Mouse (Mus musculus) hindbrain, embryonic 13.5 days (tissue): ENCODE results near the gene Cd81. TPM values are rescaled to one million over a fixed set of nuclear protein-coding genes. Genes with fewer than 3 reads are reported as not detected.

Experiments
- ATAC-seq: fragments of 200-750 bp; cut with Nextera tagmentation; 2 replicates; pipeline ENCODE4 v1.8.0; 2017; ENCODE audit warnings: moderate TSS enrichment; ENCODE audit not compliant: low FRiP score
- H3K27ac ChIP-seq: fragments of 300-500 bp; sonication (generic); 2 replicates; pipeline ENCODE4 v1.5.1; 2015; ENCODE audit warnings: inconsistent platforms, mild to moderate bottlenecking, moderate library complexity
- H3K27me3 ChIP-seq: fragments of 300-500 bp; sonication (generic); 2 replicates; pipeline ENCODE4 v1.6.1; 2015; ENCODE audit warnings: mild to moderate bottlenecking, inconsistent platforms
- H3K36me3 ChIP-seq: fragments of 300-500 bp; sonication (generic); 2 replicates; pipeline ENCODE4 v1.6.1; 2015; ENCODE audit warnings: mild to moderate bottlenecking, inconsistent platforms
- H3K4me1 ChIP-seq: fragments of 300-500 bp; sonication (generic); replicated peaks from 2 replicates; pipeline ENCODE4 v1.6.1; 2015; ENCODE audit warnings: inconsistent platforms
- H3K4me2 ChIP-seq: fragments of 300-500 bp; sonication (generic); 2 replicates; pipeline ENCODE4 v1.6.1; 2015; ENCODE audit warnings: inconsistent platforms, mild to moderate bottlenecking, moderate library complexity
- H3K4me3 ChIP-seq: fragments of 300-500 bp; sonication (generic); 2 replicates; pipeline ENCODE4 v1.5.1; 2015; ENCODE audit warnings: mild to moderate bottlenecking, inconsistent platforms
- H3K9ac ChIP-seq: fragments of 300-500 bp; sonication (generic); 2 replicates; pipeline ENCODE4 v1.6.1; 2015; ENCODE audit warnings: mild to moderate bottlenecking, inconsistent platforms
- H3K9me3 ChIP-seq: fragments of 300-500 bp; sonication (generic); 2 replicates; pipeline ENCODE4 v1.6.1; 2016; ENCODE audit warnings: inconsistent platforms
- WGBS: fragments of 180-500 bp; shearing (Covaris S2); methylation state at CpG from one replicate; pipeline ENCODE4 v1.1.7; 2015; 5-methylcytosine and 5-hydroxymethylcytosine counted together
- polyA plus RNA-seq: library from polyadenylated mRNA; unstranded; fragments of >200 nt; fragmentation: Nextera tagmentation; extraction: Ambion mirVana; gene quantifications from 2 replicates; pipeline ENCODE4 v1.2.1, GENCODE M21; 2015

Gene Cd81
- polyA plus RNA-seq, 1 experiment from 2014 or later, result 322 TPM

DNA sequence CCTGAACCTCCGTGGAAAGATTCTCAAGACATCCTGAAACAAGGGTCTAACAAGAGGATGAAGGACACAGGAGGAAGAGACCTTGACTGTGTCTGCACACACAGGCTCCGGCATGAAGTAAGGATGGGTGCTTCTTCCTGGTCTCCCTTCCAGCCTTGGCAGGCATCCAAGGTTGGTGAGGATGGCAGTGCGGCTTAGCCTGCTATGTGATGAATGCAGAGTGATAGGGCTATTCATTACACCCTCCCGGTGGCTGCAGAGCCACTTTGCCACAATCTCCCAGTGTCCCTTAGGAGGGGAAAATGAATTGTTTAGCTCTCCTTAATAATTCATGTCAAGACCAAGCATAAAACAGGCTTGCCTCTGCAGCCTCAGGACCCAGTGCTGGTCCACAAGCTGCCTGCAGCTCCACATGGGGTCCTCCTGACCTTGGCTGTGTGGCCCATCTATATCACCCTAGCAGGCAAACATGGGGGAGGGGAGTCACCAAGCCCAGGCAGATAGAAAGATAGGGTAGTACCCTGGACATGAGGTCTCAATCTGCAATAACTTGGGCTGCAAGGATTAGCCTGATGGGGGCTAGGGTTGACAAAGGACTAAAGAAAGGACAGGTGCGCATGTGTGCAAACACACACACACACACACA is 40.2 kb upstream of the Cd81 start:
- ATAC-seq, result 0 out of 2 replicates have a peak, but pooled peaks have one; percentile 7
- Histone ChIP-seq H3K4me2 (no peak overlapping the region), H3K4me1 (peaks cover 56% of the 10 kb centered on the region), H3K9me3 (no peaks in the 10 kb centered on the region), H3K36me3 (no peaks in the 10 kb centered on the region), H3K27ac (peak overlapping the region; percentile 64), H3K4me3 (no peak overlapping the region), H3K9ac (no peak overlapping the region), H3K27me3 (0 out of 2 replicates have a peak, but pooled peaks cover 4% of the 10 kb centered on the region)
- 47% methylated on average over 5 of the region's 5 CpGs for WGBS

- no peaks in the 10 kb centered on the region for H3K36me3 ChIP-seq
- peak overlapping the region; percentile 55 for H3K27ac ChIP-seq
- H3K27me3 ChIP-seq, result 0 out of 2 replicates have a peak, but pooled peaks cover 4% of the 10 kb centered on the region
- H3K4me3 ChIP-seq, result no peak overlapping the region
- ATAC-seq, result no peak
- no peak overlapping the region for H3K4me2 ChIP-seq
- peaks cover 50% of the 10 kb centered on the region for H3K4me1 ChIP-seq
- WGBS, result 68% methylated on average over 8 of the region's 8 CpGs
- no peaks in the 10 kb centered on the region for H3K9me3 ChIP-seq
- no peak overlapping the region for H3K9ac ChIP-seq
Measured at GRCm38 (mm10) chr7:143013420-143014178, 38.9 kb upstream of the Cd81 start.

GRCm38 (mm10) chr7:143014862-143015659 is 37.5 kb upstream of the Cd81 start:
- 87% methylated on average over 7 of the region's 7 CpGs for WGBS
- Histone ChIP-seq H3K4me1 (peaks cover 43% of the 10 kb centered on the region), H3K4me2 (no peak overlapping the region), H3K27ac (no peak overlapping the region), H3K9me3 (no peaks in the 10 kb centered on the region), H3K27me3 (0 out of 2 replicates have a peak, but pooled peaks cover 1% of the 10 kb centered on the region), H3K36me3 (no peaks in the 10 kb centered on the region), H3K4me3 (no peak overlapping the region), H3K9ac (no peak overlapping the region)
- ATAC-seq, result no peak

DNA sequence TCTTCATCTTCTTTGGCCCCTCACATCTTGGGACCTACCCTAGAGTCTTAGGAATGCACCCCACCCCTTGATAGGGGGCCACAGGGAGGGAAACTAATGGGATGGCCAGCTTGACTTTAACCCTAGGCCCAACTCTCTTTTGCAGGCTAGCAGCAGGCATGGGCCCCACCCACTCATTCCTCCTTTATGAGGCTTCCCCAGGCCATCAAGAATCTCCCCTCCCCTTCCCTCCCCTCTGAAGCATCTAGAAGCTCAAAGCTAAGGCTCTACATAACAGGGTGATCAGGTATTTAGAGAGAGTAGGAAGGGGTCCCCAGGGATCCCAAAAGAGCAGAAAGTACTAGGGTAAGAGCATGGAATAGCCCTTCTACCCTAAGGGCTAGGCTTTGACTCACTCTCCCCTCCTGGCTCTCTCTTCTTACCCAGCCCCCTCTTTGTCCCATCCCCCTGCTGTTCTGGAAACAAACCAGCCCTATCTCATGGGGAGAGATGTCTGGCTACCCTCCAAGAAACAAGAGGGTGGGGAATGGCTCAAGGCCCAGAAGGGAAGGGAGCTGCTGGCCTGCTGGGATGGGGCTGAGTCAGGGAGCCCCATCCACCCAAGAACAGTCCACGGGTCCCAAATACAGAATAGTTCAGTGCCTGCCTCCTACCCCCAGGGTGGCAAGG is 36.6 kb upstream of the Cd81 start:
- ATAC-seq, result peak; percentile 60
- H3K27me3 ChIP-seq, result no peaks in the 10 kb centered on the region
- 0% methylated on average over 1 of the region's 1 CpGs for WGBS
- 0 out of 2 replicates have a peak overlapping the region, but pooled peaks have one; percentile 2 for H3K4me2 ChIP-seq
- H3K27ac ChIP-seq, result peak overlapping the region; percentile 62
- H3K4me1 ChIP-seq, result peaks cover 43% of the 10 kb centered on the region
- no peaks in the 10 kb centered on the region for H3K36me3 ChIP-seq
- H3K4me3 ChIP-seq, result no peak overlapping the region
- H3K9ac ChIP-seq, result no peak overlapping the region
- H3K9me3 ChIP-seq, result no peaks in the 10 kb centered on the region

DNA sequence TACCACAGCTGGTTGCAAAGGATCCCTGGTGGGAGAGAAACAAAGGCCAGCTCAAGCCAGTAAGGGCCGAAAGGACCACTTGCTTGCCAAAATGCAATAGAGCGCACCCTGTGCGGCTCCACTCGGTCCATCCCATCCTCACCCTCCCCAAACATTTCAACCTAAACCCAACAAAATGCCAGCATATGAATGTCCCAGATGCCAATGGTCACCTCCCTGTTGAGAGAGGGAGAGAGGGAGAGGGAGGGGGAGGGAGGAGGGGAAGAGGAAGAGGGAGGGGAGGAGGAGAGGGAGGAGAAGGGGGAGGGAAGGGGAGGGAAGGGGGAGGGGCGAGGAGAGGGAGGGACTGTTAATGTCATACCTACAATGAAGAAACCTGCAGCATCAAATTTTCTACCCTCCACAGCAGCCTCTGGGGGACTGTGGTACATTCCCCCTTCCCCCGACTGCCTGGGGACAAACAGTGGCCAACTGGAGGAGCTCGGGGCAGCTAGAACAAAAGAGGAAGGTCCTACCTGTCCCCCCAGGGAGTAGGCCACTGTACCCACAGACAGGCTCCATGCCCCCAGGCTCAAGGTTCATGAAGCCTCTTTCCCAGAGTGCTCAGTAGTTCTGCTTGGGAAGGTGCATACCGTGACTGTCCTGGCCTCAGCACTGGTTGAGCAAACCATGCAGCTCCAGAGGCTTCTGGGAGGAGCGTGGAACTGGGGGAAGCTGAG is 36.0 kb upstream of the Cd81 start:
- ATAC-seq, result no peak; the same call in 1 of the 2 replicates
- Histone ChIP-seq H3K9ac (no peak overlapping the region), H3K27me3 (no peaks in the 10 kb centered on the region), H3K4me3 (no peak overlapping the region), H3K36me3 (no peaks in the 10 kb centered on the region), H3K9me3 (no peaks in the 10 kb centered on the region), H3K27ac (peak overlapping the region; percentile 62; the same call in 1 of the 2 replicates), H3K4me2 (0 out of 2 replicates have a peak overlapping the region, but pooled peaks have one; percentile 2), H3K4me1 (peaks cover 43% of the 10 kb centered on the region)
- WGBS, result 42% methylated on average over 9 of the region's 9 CpGs

DNA sequence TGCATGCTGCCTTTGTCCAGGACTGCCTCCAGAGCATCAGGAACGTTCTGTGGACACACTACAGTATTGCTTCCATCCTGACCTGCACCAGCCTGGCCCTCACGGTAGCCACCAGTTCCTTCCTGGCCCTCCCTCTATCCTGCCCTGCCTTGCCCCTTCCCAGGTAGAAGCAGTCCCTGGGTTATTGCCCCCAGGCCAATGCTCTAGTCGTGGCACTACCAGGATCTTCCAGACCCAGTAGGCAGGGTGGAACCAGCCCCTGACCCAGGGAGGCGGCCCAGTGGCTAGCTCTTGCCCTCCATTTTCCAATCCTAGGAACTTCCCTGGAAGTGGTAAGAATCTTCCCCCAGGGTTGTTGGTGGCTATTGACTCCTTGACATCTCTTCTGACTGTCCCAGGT is 35.4 kb upstream of the Cd81 start:
- Histone ChIP-seq H3K4me1 (peaks cover 39% of the 10 kb centered on the region), H3K4me3 (no peak overlapping the region), H3K9ac (no peak overlapping the region), H3K36me3 (no peaks in the 10 kb centered on the region), H3K9me3 (no peaks in the 10 kb centered on the region), H3K27me3 (no peaks in the 10 kb centered on the region), H3K27ac (no peak overlapping the region), H3K4me2 (no peak overlapping the region)
- WGBS, result 73% methylated on average over 4 of the region's 4 CpGs
- no peak for ATAC-seq

DNA sequence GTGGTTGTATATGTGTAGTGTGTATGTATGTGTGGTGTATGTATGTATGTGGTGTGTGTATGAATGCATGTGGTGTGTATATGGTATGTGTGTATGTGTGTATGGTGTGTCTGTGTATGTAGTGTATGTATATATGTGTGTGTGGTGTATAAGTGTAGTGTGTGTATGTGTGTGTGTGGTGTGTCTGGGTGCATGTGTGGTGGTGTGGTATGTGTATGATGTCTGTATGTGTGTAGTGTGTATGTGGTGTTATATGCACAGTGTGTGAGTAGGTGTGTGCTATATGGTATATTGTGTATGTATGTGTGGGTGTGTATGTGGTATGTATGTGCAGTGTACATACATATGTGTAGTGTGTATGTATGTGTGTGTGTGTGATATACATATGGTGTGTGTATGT is 32.5 kb upstream of the Cd81 start:
- Histone ChIP-seq H3K36me3 (peaks cover 3% of the 10 kb centered on the region), H3K27ac (no peak overlapping the region), H3K27me3 (no peaks in the 10 kb centered on the region), H3K9me3 (no peaks in the 10 kb centered on the region), H3K4me3 (no peak overlapping the region), H3K4me1 (peaks cover 22% of the 10 kb centered on the region), H3K9ac (no peak overlapping the region), H3K4me2 (no peak overlapping the region)
- ATAC-seq, result no peak

GRCm38 (mm10) chr7:143020764-143021163 is 31.8 kb upstream of the Cd81 start:
- Histone ChIP-seq H3K4me3 (no peak overlapping the region), H3K9me3 (no peaks in the 10 kb centered on the region), H3K4me2 (no peak overlapping the region), H3K27ac (no peak overlapping the region), H3K4me1 (peaks cover 14% of the 10 kb centered on the region), H3K36me3 (peaks cover 7% of the 10 kb centered on the region), H3K27me3 (no peaks in the 10 kb centered on the region), H3K9ac (no peak overlapping the region)
- ATAC-seq, result no peak
- 80% methylated on average over 3 of the region's 3 CpGs for WGBS

DNA sequence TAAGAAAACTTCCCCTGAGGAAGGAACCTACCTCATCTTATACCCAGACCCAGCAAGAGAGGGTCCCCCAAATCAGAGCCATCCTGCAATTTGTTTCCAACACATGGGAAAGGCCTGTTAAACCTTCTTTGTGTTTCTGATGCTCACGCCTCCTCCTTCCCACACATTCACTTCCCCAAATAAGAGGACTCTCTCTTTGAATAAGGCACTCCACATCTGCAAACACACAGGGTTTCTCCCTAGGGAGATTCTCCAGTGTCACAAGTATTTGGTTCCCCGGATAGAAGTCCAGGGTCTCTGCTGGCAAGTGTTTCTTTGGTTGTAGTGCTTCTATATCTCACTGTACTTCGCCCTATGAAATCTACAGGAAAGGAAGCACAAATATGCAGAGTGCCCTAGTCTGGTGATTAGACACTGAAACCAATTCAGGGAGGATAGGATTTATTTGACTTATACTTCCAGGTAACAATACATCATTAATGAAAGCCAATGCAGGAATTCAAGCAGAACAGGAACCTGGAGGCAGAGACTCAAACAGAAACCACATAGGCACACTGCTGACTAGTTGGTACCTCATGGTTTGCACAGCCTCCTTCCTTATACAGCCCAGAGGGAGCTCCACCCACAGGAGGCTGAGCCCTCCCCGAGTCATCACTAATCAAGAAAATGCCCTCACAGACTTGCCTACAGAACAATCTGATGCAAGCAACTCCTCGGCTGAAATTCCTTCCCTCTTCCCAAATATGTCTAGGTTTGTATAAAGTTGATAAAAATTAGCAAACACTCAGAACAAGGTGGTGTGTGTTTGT is 31.0 kb upstream of the Cd81 start:
- no peak for ATAC-seq
- H3K4me2 ChIP-seq, result no peak overlapping the region
- H3K4me1 ChIP-seq, result peaks cover 7% of the 10 kb centered on the region
- no peaks in the 10 kb centered on the region for H3K27me3 ChIP-seq
- H3K27ac ChIP-seq, result no peak overlapping the region
- H3K4me3 ChIP-seq, result no peak overlapping the region
- H3K9ac ChIP-seq, result no peak overlapping the region
- 74% methylated on average over 5 of the region's 5 CpGs for WGBS
- H3K36me3 ChIP-seq, result peaks cover 7% of the 10 kb centered on the region
- no peaks in the 10 kb centered on the region for H3K9me3 ChIP-seq

- Histone ChIP-seq H3K9ac (no peak overlapping the region), H3K4me1 (no peaks in the 10 kb centered on the region), H3K4me2 (no peak overlapping the region), H3K36me3 (peaks cover 7% of the 10 kb centered on the region), H3K27ac (no peak overlapping the region), H3K9me3 (no peaks in the 10 kb centered on the region), H3K4me3 (no peak overlapping the region), H3K27me3 (no peaks in the 10 kb centered on the region)
- no peak for ATAC-seq
- WGBS, result 93% methylated on average over 2 of the region's 2 CpGs
Measured at GRCm38 (mm10) chr7:143023499-143023898, 29.0 kb upstream of the Cd81 start.

DNA sequence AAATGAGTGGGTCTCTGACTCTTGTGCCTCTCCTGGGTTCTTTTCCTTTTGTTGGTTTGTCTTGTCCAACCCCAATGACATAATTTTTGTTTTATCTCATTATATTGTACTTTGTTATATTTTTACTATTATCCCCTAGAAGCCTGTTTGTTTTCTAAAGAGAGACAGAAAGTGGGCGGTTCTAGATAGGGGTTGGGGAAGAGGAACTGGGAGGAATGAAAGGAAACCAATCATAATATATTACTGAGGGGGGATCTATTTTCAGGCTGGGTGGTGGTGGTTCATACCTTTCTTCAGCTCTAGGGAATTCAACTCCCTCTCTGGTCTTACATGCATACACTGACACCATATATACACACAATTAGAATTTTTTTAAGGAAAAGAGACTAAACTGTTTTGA is 28.2 kb upstream of the Cd81 start:
- 96% methylated on average over 1 of the region's 1 CpGs for WGBS
- no peak overlapping the region for H3K9ac ChIP-seq
- H3K27ac ChIP-seq, result no peak overlapping the region
- no peak for ATAC-seq
- H3K4me1 ChIP-seq, result no peaks in the 10 kb centered on the region
- H3K4me2 ChIP-seq, result no peak overlapping the region
- no peak overlapping the region for H3K4me3 ChIP-seq
- H3K27me3 ChIP-seq, result no peaks in the 10 kb centered on the region
- H3K36me3 ChIP-seq, result peaks cover 7% of the 10 kb centered on the region
- H3K9me3 ChIP-seq, result no peaks in the 10 kb centered on the region
